Mouse (Mus musculus) testis, adult 2 months (tissue): Measurements from ENCODE around the gene Helq. TPM values are rescaled to one million over a fixed set of nuclear protein-coding genes. Genes with fewer than 3 reads are reported as not detected.

ENCODE experiments used
- H3K27ac ChIP-seq: fragments of 200-500 bp; 2 replicates; pipeline ENCODE4 v1.5.1; 2012; ENCODE audit warnings: low read depth, low read length; ENCODE audit not compliant: control insufficient read depth, insufficient read depth
- H3K27me3 ChIP-seq: fragments of 200-500 bp; 2 replicates; pipeline ENCODE4 v1.6.1; 2012; ENCODE audit warnings: mild to moderate bottlenecking, low read length, moderate library complexity; ENCODE audit not compliant: control insufficient read depth, insufficient read depth
- H3K36me3 ChIP-seq: fragments of 200-500 bp; 2 replicates; pipeline ENCODE4 v1.6.1; 2012; ENCODE audit warnings: mild to moderate bottlenecking, low read length; ENCODE audit not compliant: control insufficient read depth, insufficient read depth
- H3K4me1 ChIP-seq: fragments of 200-500 bp; 2 replicates; pipeline ENCODE4 v1.6.1; 2012; ENCODE audit warnings: low read length; ENCODE audit not compliant: control insufficient read depth, insufficient read depth
- H3K4me3 ChIP-seq: fragments of 200-500 bp; 2 replicates; pipeline ENCODE4 v1.5.1; 2012; ENCODE audit warnings: low read depth, mild to moderate bottlenecking, low read length, moderate library complexity, mixed read lengths; ENCODE audit not compliant: control insufficient read depth
- CTCF ChIP-seq: fragments of 200-500 bp; IDR thresholded peaks from 2 replicates; pipeline ENCODE4 v1.5.1; 2012; ENCODE audit warnings: low read depth, mild to moderate bottlenecking, inconsistent platforms, low read length, moderate library complexity; ENCODE audit not compliant: control insufficient read depth, insufficient read depth, insufficient replicate concordance
- POLR2A ChIP-seq: fragments of 200-500 bp; IDR thresholded peaks from 2 replicates; pipeline ENCODE4 v1.6.1; 2012; ENCODE audit warnings: low read depth, mild to moderate bottlenecking, inconsistent platforms, low read length, moderate library complexity; ENCODE audit not compliant: control insufficient read depth
- polyA plus RNA-seq: library from polyadenylated mRNA; depleted of rRNA; stranded (reverse); fragments of >200 nt; gene quantifications from 2 replicates; pipeline ENCODE4 v1.2.3, GENCODE M21; 2012

The Helq gene
- polyA plus RNA-seq, 1 experiment: 6.1 TPM

GRCm38 (mm10) chr5:100751655-100752054 is 46.7 kb downstream of the Helq start:
- peak overlapping the region; percentile 35 for H3K4me3 ChIP-seq
- H3K27me3 ChIP-seq: no peaks in the 10 kb centered on the region
- H3K4me1 ChIP-seq: peaks cover 2% of the 10 kb centered on the region; the same call in 1 of the 2 replicates
- TF ChIP-seq CTCF (no peak), POLR2A (no peak)
- H3K27ac ChIP-seq: no peak overlapping the region
- H3K36me3 ChIP-seq: no peaks in the 10 kb centered on the region

GRCm38 (mm10) chr5:100750617-100751255 is 47.7 kb downstream of the Helq start:
- Histone ChIP-seq H3K27ac (no peak overlapping the region), H3K4me3 (no peak overlapping the region), H3K27me3 (no peaks in the 10 kb centered on the region), H3K4me1 (peaks cover 2% of the 10 kb centered on the region; the same call in 1 of the 2 replicates), H3K36me3 (no peaks in the 10 kb centered on the region)
- TF ChIP-seq CTCF (no peak), POLR2A (no peak)

- Histone ChIP-seq H3K27ac (no peak overlapping the region), H3K27me3 (no peaks in the 10 kb centered on the region), H3K36me3 (no peaks in the 10 kb centered on the region), H3K4me3 (no peak overlapping the region), H3K4me1 (no peaks in the 10 kb centered on the region)
- TF ChIP-seq POLR2A (no peak), CTCF (no peak)
Observed at GRCm38 (mm10) chr5:100738802-100739201, 59.6 kb downstream of the Helq start.

- Histone ChIP-seq H3K27ac (no peak overlapping the region), H3K27me3 (no peaks in the 10 kb centered on the region), H3K4me3 (no peak overlapping the region), H3K4me1 (no peaks in the 10 kb centered on the region), H3K36me3 (no peaks in the 10 kb centered on the region)
- TF ChIP-seq POLR2A (no peak), CTCF (no peak)
Observed at GRCm38 (mm10) chr5:100736919-100737318, 61.5 kb downstream of the Helq start.

- TF ChIP-seq POLR2A: no peak
- TF ChIP-seq CTCF: no peak
- Histone ChIP-seq H3K27ac (no peak overlapping the region), H3K27me3 (no peaks in the 10 kb centered on the region), H3K36me3 (no peaks in the 10 kb centered on the region), H3K4me1 (no peaks in the 10 kb centered on the region), H3K4me3 (no peak overlapping the region)
Observed at GRCm38 (mm10) chr5:100734535-100734934, 63.9 kb downstream of the Helq start.

GRCm38 (mm10) chr5:100728757-100729156 is 69.6 kb downstream of the Helq start:
- Histone ChIP-seq H3K4me3 (peak overlapping the region; percentile 61), H3K36me3 (no peaks in the 10 kb centered on the region), H3K27ac (no peak overlapping the region), H3K27me3 (no peaks in the 10 kb centered on the region), H3K4me1 (no peaks in the 10 kb centered on the region; the same call in 1 of the 2 replicates)
- TF ChIP-seq POLR2A (no peak), CTCF (no peak)

GRCm38 (mm10) chr5:100726001-100726400 is 72.4 kb downstream of the Helq start:
- H3K27ac ChIP-seq: no peak overlapping the region
- no peak overlapping the region for H3K4me3 ChIP-seq
- TF ChIP-seq POLR2A: no peak
- no peaks in the 10 kb centered on the region for H3K27me3 ChIP-seq
- no peaks in the 10 kb centered on the region for H3K36me3 ChIP-seq
- no peaks in the 10 kb centered on the region; the same call in 1 of the 2 replicates for H3K4me1 ChIP-seq
